Mouse (Mus musculus): Measurements from ENCODE around the gene Tbx3.

GRCm38 (mm10) chr5:119694914-119695313 lies 24.4 kb downstream of the Tbx3 start:
- TF ChIP-seq CHD2 (IDR thresholded peaks at IDR 0.05; ENCODE audit: low read depth, low read length) (no peak), HCFC1 (IDR thresholded peaks at IDR 0.05; ENCODE audit: borderline replicate concordance, insufficient read depth, low read length) (no peak), ZNF384 (IDR thresholded peaks at IDR 0.05; ENCODE audit: low read depth, low read length) (no peak), MAFK (IDR thresholded peaks at IDR 0.05; ENCODE audit: insufficient read depth, low read depth, low read length) (no peak), ZC3H11A (IDR thresholded peaks at IDR 0.05; ENCODE audit: borderline replicate concordance, low read depth, low read length) (no peak)
